Mouse (Mus musculus) kidney, embryonic 16.5 days (tissue): ENCODE measurements around the gene Galntl6. TPM values are rescaled to one million over a fixed set of nuclear protein-coding genes. Genes with fewer than 3 reads are reported as not detected.
"Not testable (repeated sequence)": the region's sequence is repeated elsewhere in the genome, so short reads cannot be mapped to it uniquely, and the experiment has no call there.

Experiments used
- ATAC-seq: fragments of 200-750 bp; cut with Nextera tagmentation; 2 replicates; pipeline ENCODE4 v1.8.0; 2017; ENCODE audit warnings: moderate TSS enrichment; ENCODE audit not compliant: low FRiP score, low TSS enrichment
- H3K27ac ChIP-seq: fragments of 300-500 bp; sonication (generic); 2 replicates; pipeline ENCODE4 v1.5.1; 2014; ENCODE audit warnings: low read length
- H3K27me3 ChIP-seq: fragments of 300-500 bp; sonication (generic); 2 replicates; pipeline ENCODE4 v1.6.1; 2014; ENCODE audit warnings: low read length, control low read depth, mixed read lengths; ENCODE audit not compliant: insufficient read depth
- H3K36me3 ChIP-seq: fragments of 300-500 bp; sonication (generic); 2 replicates; pipeline ENCODE4 v1.6.1; 2014; ENCODE audit warnings: low read length, control low read depth, mixed read lengths; ENCODE audit not compliant: insufficient read depth
- H3K4me1 ChIP-seq: fragments of 300-500 bp; sonication (generic); 2 replicates; pipeline ENCODE4 v1.6.1; 2014; ENCODE audit warnings: low read length, control low read depth, mixed read lengths; ENCODE audit not compliant: insufficient read depth
- H3K4me2 ChIP-seq: fragments of 300-500 bp; sonication (generic); replicated peaks from 2 replicates; pipeline ENCODE4 v1.6.1; 2014; ENCODE audit warnings: low read depth, low read length
- H3K4me3 ChIP-seq: fragments of 300-500 bp; sonication (generic); 2 replicates; pipeline ENCODE4 v1.5.1; 2014; ENCODE audit warnings: mild to moderate bottlenecking, low read length
- H3K9ac ChIP-seq: fragments of 300-500 bp; sonication (generic); replicated peaks from 2 replicates; pipeline ENCODE4 v1.6.1; 2014; ENCODE audit warnings: low read length
- H3K9me3 ChIP-seq: fragments of 300-500 bp; sonication (generic); 2 replicates; pipeline ENCODE4 v1.6.1; 2016; ENCODE audit warnings: low read length, control low read depth
- WGBS: fragments of 180-500 bp; shearing (Covaris S2); extraction: QIAGEN DNeasy Blood & Tissue Kit; methylation state at CpG from one replicate; pipeline ENCODE4 v1.1.7; 2014; 5-methylcytosine and 5-hydroxymethylcytosine counted together
- polyA plus RNA-seq: library from polyadenylated mRNA; unstranded; fragments of >200 nt; fragmentation: Nextera tagmentation; extraction: Ambion mirVana; gene quantifications from 2 replicates; pipeline ENCODE4 v1.2.1, GENCODE M21; 2015

Galntl6 gene
- polyA plus RNA-seq, 1 experiment from 2014 or later = 1.4 TPM

DNA sequence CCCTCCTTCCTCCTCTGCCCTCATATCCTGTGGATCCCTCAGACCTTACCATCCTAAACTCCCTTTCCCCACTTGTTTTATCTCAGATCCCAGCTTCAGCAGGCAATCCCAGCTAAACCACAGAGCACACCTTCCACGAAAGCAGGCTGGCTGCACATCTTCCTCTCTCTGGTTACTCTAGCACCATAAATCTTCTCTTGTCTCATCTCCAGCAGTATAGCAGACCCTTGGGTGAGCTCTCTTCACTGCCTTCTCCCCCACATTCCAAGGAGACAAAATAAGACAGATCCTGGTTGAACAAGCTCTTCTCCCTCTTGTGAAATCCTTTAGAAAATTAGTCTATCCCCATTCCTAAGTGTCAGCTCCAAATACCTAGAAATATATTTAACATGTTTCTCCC, 389.0 kb downstream of the Galntl6 start:
- Histone ChIP-seq H3K27ac (no peak overlapping the region), H3K4me3 (no peak overlapping the region), H3K36me3 (no peaks in the 10 kb centered on the region), H3K27me3 (no peaks in the 10 kb centered on the region), H3K4me1 (no peaks in the 10 kb centered on the region), H3K9ac (no peak overlapping the region), H3K9me3 (no peaks in the 10 kb centered on the region), H3K4me2 (no peak overlapping the region)
- WGBS = 6% methylated on average over 1 of the region's 1 CpGs
- ATAC-seq = peak; percentile 69; the same call in 1 of the 2 replicates

DNA sequence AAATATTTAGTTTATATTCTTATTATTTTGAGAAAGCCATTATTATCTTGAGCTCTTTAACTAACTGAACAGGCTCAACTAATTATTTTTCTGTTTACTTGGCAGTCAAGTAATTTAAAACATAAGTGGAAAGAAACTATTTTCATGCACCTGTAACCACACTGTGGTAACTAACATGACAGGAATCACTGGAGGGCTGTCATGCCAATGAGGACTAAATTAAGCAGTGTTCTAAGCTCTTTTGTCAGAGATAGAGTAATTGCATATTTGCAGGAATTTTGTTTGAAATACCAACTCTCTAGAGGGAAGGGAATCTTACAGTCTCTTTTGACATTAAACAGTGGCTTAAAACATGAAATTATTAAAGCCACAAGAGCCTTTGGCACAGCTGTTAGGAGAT, 390.5 kb downstream of the Galntl6 start:
- Histone ChIP-seq H3K4me1 (no peaks in the 10 kb centered on the region), H3K9me3 (no peaks in the 10 kb centered on the region), H3K4me3 (no peak overlapping the region), H3K27me3 (no peaks in the 10 kb centered on the region), H3K27ac (no peak overlapping the region), H3K4me2 (no peak overlapping the region), H3K9ac (no peak overlapping the region), H3K36me3 (no peaks in the 10 kb centered on the region)
- no peak for ATAC-seq

DNA sequence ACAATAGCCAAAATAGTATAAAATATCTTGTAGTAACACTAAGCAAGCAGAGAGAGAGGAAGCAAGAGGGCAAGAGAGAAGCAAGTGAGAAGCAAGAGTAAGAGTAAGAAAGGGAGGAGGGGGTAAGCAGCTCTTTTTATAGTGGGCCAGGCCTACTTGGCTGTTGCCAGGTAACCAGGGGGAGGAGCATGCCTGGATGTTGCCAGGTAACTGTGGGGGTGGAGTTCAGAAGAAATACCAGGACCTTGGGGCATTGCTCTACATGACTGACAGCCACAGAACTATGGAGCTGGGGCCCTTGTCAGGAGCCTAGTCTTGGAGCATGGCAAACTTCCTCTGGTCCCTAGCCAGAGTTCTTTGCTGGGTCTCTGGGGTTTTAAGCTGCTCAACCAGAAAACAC, 401.9 kb downstream of the Galntl6 start:
- no peak overlapping the region for H3K27ac ChIP-seq
- H3K36me3 ChIP-seq = no peaks in the 10 kb centered on the region
- ATAC-seq = no peak
- H3K9ac ChIP-seq = no peak overlapping the region
- H3K9me3 ChIP-seq = no peaks in the 10 kb centered on the region
- no peak overlapping the region for H3K4me2 ChIP-seq
- no peaks in the 10 kb centered on the region for H3K27me3 ChIP-seq
- no peak overlapping the region for H3K4me3 ChIP-seq
- H3K4me1 ChIP-seq = no peaks in the 10 kb centered on the region

GRCm38 (mm10) chr8:58509051-58509450, 403.4 kb downstream of the Galntl6 start:
- no peak for ATAC-seq
- no peak overlapping the region for H3K9ac ChIP-seq
- 87% methylated on average over 1 of the region's 1 CpGs for WGBS
- H3K4me1 ChIP-seq = no peaks in the 10 kb centered on the region
- no peak overlapping the region for H3K27ac ChIP-seq
- no peaks in the 10 kb centered on the region for H3K9me3 ChIP-seq
- no peak overlapping the region for H3K4me3 ChIP-seq
- H3K4me2 ChIP-seq = no peak overlapping the region
- H3K27me3 ChIP-seq = no peaks in the 10 kb centered on the region
- no peaks in the 10 kb centered on the region for H3K36me3 ChIP-seq

DNA sequence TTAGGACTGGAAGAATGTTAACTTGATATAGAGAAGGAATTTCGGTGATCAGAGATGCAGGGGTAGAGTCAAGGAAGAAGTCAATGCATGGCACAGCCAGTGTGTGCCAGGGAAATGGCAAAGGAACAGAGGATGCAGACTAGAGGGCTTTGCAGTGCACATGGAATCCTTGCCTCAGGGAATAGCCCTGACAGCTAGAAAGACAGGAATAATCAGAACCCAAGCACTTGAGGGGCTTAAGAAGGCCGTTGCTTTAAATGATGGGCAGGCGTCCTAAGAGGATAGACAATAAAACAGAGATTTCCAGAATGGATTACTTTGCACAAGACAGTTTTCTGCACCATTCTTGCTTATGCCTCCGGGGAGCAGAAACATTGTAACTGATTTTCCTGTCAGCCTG, 425.3 kb downstream of the Galntl6 start:
- H3K4me2 ChIP-seq = no peak overlapping the region
- H3K4me3 ChIP-seq = no peak overlapping the region
- no peak for ATAC-seq
- no peaks in the 10 kb centered on the region for H3K27me3 ChIP-seq
- H3K27ac ChIP-seq = no peak overlapping the region
- H3K4me1 ChIP-seq = no peaks in the 10 kb centered on the region
- H3K9me3 ChIP-seq = no peaks in the 10 kb centered on the region
- no peaks in the 10 kb centered on the region for H3K36me3 ChIP-seq
- WGBS = 81% methylated on average over 4 of the region's 4 CpGs
- no peak overlapping the region for H3K9ac ChIP-seq

DNA sequence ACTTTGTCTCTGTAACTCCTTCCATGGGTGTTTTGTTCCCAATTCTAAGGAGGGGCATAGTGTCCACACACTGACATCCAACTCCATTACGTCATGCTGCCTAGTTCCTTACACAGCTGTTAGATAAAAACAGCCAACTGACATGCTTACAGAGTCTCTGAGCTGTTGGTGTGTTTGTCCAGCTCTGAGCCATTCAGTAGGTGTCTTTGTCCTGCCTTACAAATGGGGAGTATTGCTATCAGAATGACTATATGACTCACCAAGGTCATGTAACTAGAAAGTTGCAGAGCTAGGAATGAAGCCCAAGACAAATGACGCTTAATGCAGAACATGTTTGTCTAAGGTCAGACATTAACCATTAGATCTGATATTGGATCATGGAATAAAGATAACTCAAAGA, 449.1 kb downstream of the Galntl6 start:
- H3K4me1 ChIP-seq, H3K36me3 ChIP-seq, H3K9ac ChIP-seq, ATAC-seq, H3K9me3 ChIP-seq, H3K27ac ChIP-seq, H3K4me3 ChIP-seq, H3K4me2 ChIP-seq, H3K27me3 ChIP-seq: not testable (repeated sequence)
- WGBS = 92% methylated on average over 2 of the region's 2 CpGs

DNA sequence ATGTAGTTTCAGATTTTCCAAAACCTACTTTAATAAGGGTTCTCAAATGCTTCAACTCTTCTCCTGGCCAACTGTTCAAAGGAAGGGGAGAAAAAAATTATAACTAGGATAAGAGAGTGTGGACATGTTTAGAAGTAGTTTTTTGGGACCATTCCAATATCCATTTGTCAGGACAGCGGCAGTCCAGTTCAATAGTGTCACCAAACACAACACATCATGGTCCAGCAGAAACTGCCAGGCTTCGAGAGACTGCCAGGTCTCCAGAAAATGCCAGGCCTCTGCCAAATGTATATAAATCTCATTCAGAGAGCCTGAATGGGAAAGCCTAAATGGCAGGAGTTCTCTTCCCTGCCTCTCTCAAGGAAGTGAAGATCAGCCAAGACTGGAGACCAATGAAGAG, 469.7 kb downstream of the Galntl6 start:
- H3K9ac ChIP-seq = no peak overlapping the region
- WGBS = 69% methylated on average over 2 of the region's 2 CpGs
- no peak for ATAC-seq
- no peaks in the 10 kb centered on the region for H3K4me1 ChIP-seq
- no peaks in the 10 kb centered on the region for H3K36me3 ChIP-seq
- no peak overlapping the region for H3K4me3 ChIP-seq
- H3K9me3 ChIP-seq = no peaks in the 10 kb centered on the region
- no peak overlapping the region for H3K27ac ChIP-seq
- no peak overlapping the region for H3K4me2 ChIP-seq
- H3K27me3 ChIP-seq = no peaks in the 10 kb centered on the region

DNA sequence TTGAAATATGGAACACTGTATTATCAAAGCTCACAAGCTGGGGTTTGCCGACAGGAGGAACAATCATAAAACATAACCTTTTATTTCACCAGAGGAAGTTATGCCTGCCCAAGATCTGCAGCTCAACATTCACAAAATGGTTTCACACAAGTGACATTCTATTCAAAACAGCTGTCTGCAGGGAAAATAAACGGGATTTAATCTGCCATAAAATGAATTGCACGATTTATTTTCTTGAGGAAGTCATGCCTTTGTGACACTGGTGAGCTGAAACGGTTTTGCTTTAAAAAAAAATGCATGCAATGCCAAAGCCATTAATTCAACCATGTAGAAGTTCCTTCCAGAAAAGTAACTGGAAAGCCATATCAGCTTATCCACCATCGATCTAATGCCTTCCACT, 494.0 kb downstream of the Galntl6 start:
- 33% methylated on average over 5 of the region's 5 CpGs for WGBS
- no peak overlapping the region for H3K27ac ChIP-seq
- no peaks in the 10 kb centered on the region for H3K4me1 ChIP-seq
- H3K9me3 ChIP-seq = no peaks in the 10 kb centered on the region
- H3K4me2 ChIP-seq = no peak overlapping the region
- H3K36me3 ChIP-seq = no peaks in the 10 kb centered on the region
- H3K4me3 ChIP-seq = no peak overlapping the region
- no peaks in the 10 kb centered on the region for H3K27me3 ChIP-seq
- H3K9ac ChIP-seq = no peak overlapping the region
- no peak for ATAC-seq

DNA sequence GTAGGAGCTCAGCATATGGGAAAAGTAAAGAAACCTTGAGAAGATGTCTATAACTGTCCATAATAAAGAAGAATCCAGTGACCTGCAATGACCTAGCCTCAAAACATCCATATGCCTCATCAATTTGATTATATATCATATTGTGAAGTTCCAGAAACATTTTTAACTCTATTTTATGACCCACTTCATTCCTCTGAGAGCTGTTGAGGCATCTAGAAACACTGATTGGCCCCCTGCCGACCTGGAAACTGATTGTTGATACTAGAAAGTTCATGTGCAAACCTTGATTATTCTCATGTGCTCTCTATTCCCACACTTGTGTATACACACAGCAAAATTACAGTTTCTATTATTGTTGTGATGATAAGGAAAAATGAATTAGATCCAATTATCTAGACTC, 494.9 kb downstream of the Galntl6 start:
- Histone ChIP-seq H3K9me3 (no peaks in the 10 kb centered on the region), H3K9ac (no peak overlapping the region), H3K27ac (no peak overlapping the region), H3K36me3 (no peaks in the 10 kb centered on the region), H3K4me2 (no peak overlapping the region), H3K4me3 (no peak overlapping the region), H3K4me1 (no peaks in the 10 kb centered on the region), H3K27me3 (no peaks in the 10 kb centered on the region)
- 51% methylated on average over 1 of the region's 1 CpGs for WGBS
- ATAC-seq = no peak

DNA sequence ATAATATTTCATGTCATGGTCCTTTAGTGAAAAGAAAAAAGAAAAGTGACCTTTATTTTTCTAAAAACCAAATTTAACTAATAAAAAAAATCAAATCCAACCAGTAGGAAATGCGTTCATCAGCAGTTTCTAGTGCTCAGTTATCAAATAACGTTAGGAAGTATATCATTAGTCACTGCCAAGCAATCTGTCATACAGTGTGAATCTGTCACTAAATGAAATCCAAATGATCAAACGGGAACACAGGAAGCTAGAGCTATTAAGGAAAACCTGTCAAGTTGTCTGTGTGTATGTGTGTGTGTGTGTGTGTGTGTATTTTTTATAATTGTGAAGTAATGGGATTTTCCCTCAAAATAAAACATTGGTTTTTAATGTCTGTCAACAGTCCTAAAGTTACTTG, 515.9 kb downstream of the Galntl6 start:
- H3K4me1 ChIP-seq = no peaks in the 10 kb centered on the region
- no peaks in the 10 kb centered on the region for H3K36me3 ChIP-seq
- H3K9me3 ChIP-seq = no peaks in the 10 kb centered on the region
- H3K4me3 ChIP-seq = no peak overlapping the region
- no peaks in the 10 kb centered on the region for H3K27me3 ChIP-seq
- H3K27ac ChIP-seq = no peak overlapping the region
- ATAC-seq = no peak
- H3K4me2 ChIP-seq = no peak overlapping the region
- no peak overlapping the region for H3K9ac ChIP-seq
- 48% methylated on average over 3 of the region's 3 CpGs for WGBS

DNA sequence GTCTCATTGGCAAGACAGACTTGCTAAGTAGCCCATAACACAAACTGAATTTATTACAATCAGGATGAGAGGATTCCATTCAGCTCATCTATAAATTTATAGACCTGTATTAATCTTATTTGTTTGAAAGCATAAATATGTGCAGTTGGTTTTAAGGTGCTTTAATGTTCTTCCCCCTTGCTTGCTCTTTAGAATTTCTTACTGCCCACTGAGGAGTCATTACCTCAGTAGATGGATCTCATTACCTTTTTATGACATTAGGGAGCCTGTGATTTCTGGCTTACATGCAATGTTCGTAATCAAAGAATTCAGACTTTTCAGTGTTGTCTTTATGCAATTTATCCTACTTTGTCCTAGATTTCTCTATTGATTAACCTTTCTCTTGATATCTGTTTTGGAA, 516.6 kb downstream of the Galntl6 start:
- no peak overlapping the region for H3K4me2 ChIP-seq
- H3K9me3 ChIP-seq = no peaks in the 10 kb centered on the region
- H3K27ac ChIP-seq = no peak overlapping the region
- H3K9ac ChIP-seq = no peak overlapping the region
- 74% methylated on average over 1 of the region's 1 CpGs for WGBS
- no peak for ATAC-seq
- no peaks in the 10 kb centered on the region for H3K4me1 ChIP-seq
- H3K4me3 ChIP-seq = no peak overlapping the region
- no peaks in the 10 kb centered on the region for H3K27me3 ChIP-seq
- H3K36me3 ChIP-seq = no peaks in the 10 kb centered on the region
